Mouse (Mus musculus) spleen, adult 2 months (tissue): Measurements from ENCODE around the gene Dvl2.

Experiments
- CTCF ChIP-seq: fragments of 200-500 bp; IDR thresholded peaks from 2 replicates; pipeline ENCODE4 v1.5.1; 2011; ENCODE audit warnings: mild to moderate bottlenecking, inconsistent platforms; ENCODE audit not compliant: insufficient read depth, insufficient read length, insufficient replicate concordance; ENCODE audit errors: extremely low read depth
- POLR2A ChIP-seq: fragments of 200-500 bp; IDR thresholded peaks from 2 replicates; pipeline ENCODE4 v1.6.1; 2011; ENCODE audit warnings: low read depth, low read length, inconsistent platforms

DNA sequence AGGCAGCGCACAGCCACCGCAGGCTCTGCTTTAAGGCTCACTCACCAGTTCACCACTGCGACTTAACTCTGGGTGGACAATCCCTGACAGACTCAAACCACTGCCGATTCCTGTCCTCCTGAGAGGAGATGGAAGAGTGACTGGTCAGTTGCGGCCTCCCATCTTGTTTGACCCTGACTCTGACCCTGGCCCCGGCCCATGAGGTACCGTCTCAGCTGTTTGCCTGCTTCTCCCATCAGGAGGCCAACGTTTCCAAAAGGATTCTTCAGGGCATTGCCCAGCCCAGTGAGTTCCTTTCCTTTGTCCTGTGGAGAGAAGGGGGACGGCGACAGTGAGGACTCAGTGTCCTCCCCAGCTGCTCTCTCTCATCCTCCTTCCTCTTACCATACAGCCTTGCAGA, 10.6 kb downstream of the Dvl2 start:
- TF ChIP-seq CTCF (no peak), POLR2A (no peak)
